Mouse (Mus musculus) gastrocnemius, postnatal 14 days (tissue): Measurements from ENCODE around the gene Ccl20. TPM values are rescaled to one million over a fixed set of nuclear protein-coding genes. Genes with fewer than 3 reads are reported as not detected.

Source experiments
- DNase-seq: peaks from one replicate; pipeline ENCODE4 v3.0.0; 2021; ENCODE audit warnings: mixed read lengths
- intact Hi-C: fragments of 180-260 bp; cut with DNase I; formaldehyde crosslinking; loops from one replicate; pipeline ENCODE4 v1.15.1; 2025; ENCODE audit warnings: low total_unique reads
- total RNA-seq, 2 experiments: library from RNA; stranded (reverse); gene quantifications; 2 replicates each; pipeline ENCODE4 v1.2.3; 2021

The Ccl20 gene
- total RNA-seq, 2 experiments from 2014 or later = not detected

- DNase-seq = no peak
- intact Hi-C loops = no loop called here
These were observed 19.3 kb downstream of the Ccl20 start for GRCm38 (mm10) chr1:83135829-83136228.

- DNase-seq = no peak
- intact Hi-C loops = no loop called here
These were observed 21.3 kb downstream of the Ccl20 start for GRCm38 (mm10) chr1:83137847-83138246.

- intact Hi-C loops = no loop called here
- DNase-seq = no peak
These were observed 22.2 kb downstream of the Ccl20 start for GRCm38 (mm10) chr1:83138721-83139120.

DNA sequence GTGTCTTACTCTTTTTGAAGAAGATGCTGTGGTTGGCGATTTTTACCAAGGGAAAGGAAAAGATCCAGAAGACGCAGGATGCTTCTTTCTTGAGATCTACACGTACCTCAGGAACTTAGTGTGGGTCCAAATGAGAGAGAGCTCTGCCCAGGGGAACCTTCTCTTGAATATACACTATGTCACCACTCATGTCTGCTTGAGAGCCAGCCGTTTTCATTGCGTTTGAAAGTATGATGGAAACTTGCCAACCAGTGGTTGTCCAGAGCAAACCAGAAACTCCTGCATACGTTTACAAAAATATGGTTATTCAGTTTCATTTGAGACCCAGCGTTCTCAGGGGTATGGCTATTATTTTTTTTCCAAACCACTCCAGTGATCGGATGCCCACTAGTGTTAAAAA, 24.9 kb downstream of the Ccl20 start:
- no peak for DNase-seq
- intact Hi-C loops = no loop called here

DNA sequence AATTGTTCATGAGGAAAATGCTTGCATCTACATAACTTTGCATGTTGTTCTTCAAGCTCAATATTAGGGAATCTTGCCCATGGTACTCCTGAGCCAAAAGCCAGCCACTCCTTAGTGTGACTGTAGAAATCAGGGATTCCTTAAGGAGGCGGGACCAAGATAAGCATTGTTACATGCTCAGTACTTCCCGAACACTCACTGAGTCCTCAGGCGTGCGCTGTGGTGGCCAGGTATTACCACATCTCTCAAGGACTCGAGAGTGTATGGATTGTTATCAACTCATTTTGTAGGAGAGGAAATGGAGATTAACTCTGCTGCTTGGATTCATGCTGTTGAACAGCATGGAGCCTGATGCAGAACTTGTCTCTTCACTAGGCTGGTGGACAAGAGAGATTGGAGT, 25.5 kb downstream of the Ccl20 start:
- no peak for DNase-seq
- intact Hi-C loops = no loop called here

GRCm38 (mm10) chr1:83146547-83146946, 30.0 kb downstream of the Ccl20 start:
- DNase-seq = no peak
- intact Hi-C loops = no loop called here

DNA sequence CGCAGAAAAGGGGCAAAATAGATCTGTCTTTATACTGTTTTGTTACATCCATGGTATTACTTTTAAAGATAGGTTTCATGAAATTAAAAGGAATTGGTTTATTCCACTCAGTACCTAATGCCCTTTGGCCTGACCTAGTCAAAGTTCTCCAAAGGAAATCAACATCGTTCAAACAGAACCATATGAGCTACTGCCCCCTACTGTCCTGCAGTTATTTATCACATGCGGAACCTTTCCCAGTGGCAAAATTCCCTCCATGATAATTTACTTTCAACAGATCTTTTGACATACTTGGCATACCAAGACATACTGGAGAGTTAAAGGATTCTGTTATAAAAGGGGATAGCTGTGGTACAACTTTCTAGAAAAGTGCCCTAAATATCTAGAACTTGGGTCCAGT, 33.7 kb downstream of the Ccl20 start:
- no peak for DNase-seq
- intact Hi-C loops = no loop called here

- DNase-seq = peak; percentile 6
These were observed 36.4 kb downstream of the Ccl20 start for GRCm38 (mm10) chr1:83152961-83153360.

DNA sequence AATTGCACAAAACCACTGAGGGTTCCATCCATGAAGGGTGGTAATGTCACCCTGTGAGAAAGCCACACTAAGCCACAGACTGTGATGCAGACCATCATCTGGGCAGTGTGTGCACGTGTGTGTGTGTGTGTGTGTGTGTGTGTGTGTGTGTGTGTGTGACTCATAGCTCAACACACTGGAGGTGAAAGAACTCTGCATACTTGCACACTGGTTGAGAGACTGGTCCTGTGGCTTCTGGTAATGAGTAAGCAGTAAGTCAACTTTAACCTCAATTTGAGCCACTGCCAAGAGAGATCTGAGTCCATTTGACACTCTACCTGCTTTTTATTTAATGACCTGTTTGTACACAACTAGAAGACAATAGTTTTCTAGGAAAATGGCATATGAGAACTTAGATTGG, 40.3 kb downstream of the Ccl20 start:
- intact Hi-C loops = no loop called here
- no peak for DNase-seq

More at GRCm38 (mm10) chr1:83152961-83153360, 36.4 kb downstream of the Ccl20 start:
- intact Hi-C loops = no loop called here

- intact Hi-C loops = no loop called here
- DNase-seq = peak; percentile 59
These were observed 43.0 kb downstream of the Ccl20 start, which contains the start of gene Daw1 for GRCm38 (mm10) chr1:83159603-83160002. TSS of gene Daw1 (plus strand) at chr1:83159752.

DNA sequence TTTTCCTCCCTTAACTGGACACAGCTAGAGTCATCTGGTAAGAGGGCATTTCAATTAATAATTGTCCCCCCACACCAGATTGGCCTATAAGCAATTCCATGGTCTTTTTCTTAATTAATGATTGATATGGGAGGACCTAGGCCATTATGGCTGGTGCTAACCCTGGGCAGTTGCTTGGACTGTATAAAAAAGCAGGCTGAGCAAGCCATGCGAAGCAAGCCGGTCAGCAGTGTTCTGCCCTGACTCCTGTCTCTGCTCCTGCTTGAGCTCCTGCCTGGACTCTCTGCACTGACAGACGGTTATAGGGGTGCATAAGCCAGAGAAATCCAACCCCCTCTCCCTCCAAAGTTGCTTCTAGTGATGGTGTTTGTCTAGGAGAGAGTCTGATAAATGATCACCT, 45.1 kb downstream of the Ccl20 start:
- no peak for DNase-seq
- intact Hi-C loops = no loop called here

DNA sequence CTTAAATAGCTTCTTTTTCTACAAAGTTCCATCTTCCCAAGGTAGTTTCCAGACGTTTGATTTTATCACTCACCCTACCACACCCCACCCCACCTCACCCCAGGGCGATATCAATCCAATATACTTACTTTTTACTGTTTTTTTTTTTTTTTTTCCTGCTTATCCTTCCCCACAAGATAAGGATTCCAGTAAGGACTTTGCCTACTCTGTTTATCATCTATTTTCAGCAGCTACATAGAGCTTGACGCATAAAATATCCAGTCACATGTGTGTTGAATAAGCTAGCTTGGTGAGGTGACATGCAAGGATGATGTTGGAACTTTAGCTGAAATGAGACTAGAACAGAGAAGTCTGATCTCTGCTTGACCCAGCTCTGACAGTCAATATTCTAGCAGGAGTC, 47.5 kb downstream of the Ccl20 start:
- no peak for DNase-seq
- intact Hi-C loops = no loop called here

Other genes with a start within 250 kb of the Ccl20 start
- not detected for gene A030005L19Rik, start 203.4 kb upstream of the Ccl20 start, total RNA-seq
- not detected for gene A030014E15Rik, start 191.8 kb upstream of the Ccl20 start, total RNA-seq
- not detected for gene Gm6217, start 185.4 kb upstream of the Ccl20 start, total RNA-seq
- not detected for gene A030003K21Rik, start 173.4 kb upstream of the Ccl20 start, total RNA-seq
- not detected for gene Gm7544, start 160.8 kb upstream of the Ccl20 start, total RNA-seq
- not detected for gene Gm47955, start 156.5 kb upstream of the Ccl20 start, total RNA-seq
- gene Gm47959, start 116.2 kb upstream of the Ccl20 start, total RNA-seq = not detected
- gene Slc19a3, start 78.3 kb upstream of the Ccl20 start, total RNA-seq = not detected
- not detected for gene Krtap28-10, start 74.3 kb upstream of the Ccl20 start, total RNA-seq
- not detected for gene Gm47969, start 71.8 kb upstream of the Ccl20 start, total RNA-seq
- gene A030005K14Rik, start 57.4 kb upstream of the Ccl20 start, total RNA-seq = not detected
- not detected for gene Krtap28-13, start 55.8 kb upstream of the Ccl20 start, total RNA-seq
- gene Daw1, start 43.0 kb downstream of the Ccl20 start, total RNA-seq = not detected